Mouse (Mus musculus) liver, adult 2 months (tissue): Measurements from ENCODE around the gene Poc1a. TPM values are rescaled to one million over a fixed set of nuclear protein-coding genes. Genes with fewer than 3 reads are reported as not detected.

Experiments
- DNase-seq: peaks from one replicate; pipeline ENCODE4 v3.0.0-alpha.2; 2011; ENCODE audit warnings: low read depth, low spot score; ENCODE audit errors: extremely low read depth
- H3K27ac ChIP-seq: fragments of 200-500 bp; replicated peaks from 2 replicates; pipeline ENCODE4 v1.5.1; 2012; ENCODE audit warnings: low read depth, mild to moderate bottlenecking, control low read depth, inconsistent platforms, low read length; ENCODE audit not compliant: insufficient read depth
- H3K27me3 ChIP-seq: fragments of 200-500 bp; 2 replicates; pipeline ENCODE4 v1.6.1; 2012; ENCODE audit warnings: mild to moderate bottlenecking, moderate library complexity, low read length, inconsistent platforms; ENCODE audit not compliant: control insufficient read depth, insufficient read depth
- H3K36me3 ChIP-seq: fragments of 200-500 bp; 2 replicates; pipeline ENCODE4 v1.6.1; 2012; ENCODE audit warnings: low read length, inconsistent platforms; ENCODE audit not compliant: control insufficient read depth, insufficient read depth
- H3K4me1 ChIP-seq: fragments of 200-500 bp; 2 replicates; pipeline ENCODE4 v1.6.1; 2011; ENCODE audit warnings: low read length; ENCODE audit not compliant: control insufficient read depth, insufficient read depth
- H3K4me3 ChIP-seq: fragments of 200-500 bp; 2 replicates; pipeline ENCODE4 v1.5.1; 2011; ENCODE audit warnings: low read depth, mild to moderate bottlenecking, control low read depth, low read length, moderate library complexity; ENCODE audit not compliant: insufficient read depth
- H3K79me2 ChIP-seq: fragments of 200-500 bp; 2 replicates; pipeline ENCODE4 v1.6.1; 2012; ENCODE audit warnings: inconsistent platforms, mild to moderate bottlenecking, low read length, moderate library complexity; ENCODE audit not compliant: control insufficient read depth, insufficient read depth
- H3K9ac ChIP-seq: fragments of 200-500 bp; 2 replicates; pipeline ENCODE4 v1.6.1; 2012; ENCODE audit warnings: low read depth, mild to moderate bottlenecking, control low read depth, inconsistent platforms, low read length
- CTCF ChIP-seq: fragments of 200-500 bp; IDR thresholded peaks from 2 replicates; pipeline ENCODE4 v1.5.1; 2011; ENCODE audit warnings: low read depth, low read length, control low read depth
- POLR2A ChIP-seq: fragments of 200-500 bp; IDR thresholded peaks from 2 replicates; pipeline ENCODE4 v1.6.1; 2011; ENCODE audit warnings: low read length, control low read depth; ENCODE audit not compliant: insufficient read depth; ENCODE audit errors: extremely low read depth
- WGBS: fragments of 180-500 bp; shearing (Covaris S2); methylation state at CpG from one replicate; pipeline ENCODE4 v1.1.7; 2018; 5-methylcytosine and 5-hydroxymethylcytosine counted together
- polyA plus RNA-seq: library from polyadenylated mRNA; depleted of rRNA; stranded (reverse); fragments of >200 nt; gene quantifications from 2 replicates; pipeline ENCODE4 v1.2.3, GENCODE M21; 2012; rRNA removed
- total RNA-seq: library from RNA; depleted of rRNA; stranded (reverse); fragments of >200 nt; gene quantifications from 2 replicates; pipeline ENCODE4 v1.2.3, GENCODE M21; 2014; rRNA removed

Poc1a gene
- total RNA-seq: 1.8 and 3.2 TPM in 2 replicates
- 3.1 and 3.9 TPM in 2 replicates for polyA plus RNA-seq

GRCm38 (mm10) chr9:106280808-106281544 is at the start of gene Poc1a:
Poc1a (plus strand) TSS chr9:106281061.
- Histone ChIP-seq H3K27me3 (no peaks in the 10 kb centered on the region), H3K27ac (peak within 1 kb of the TSS; percentile 93), H3K9ac (peak within 1 kb of the TSS; percentile 88), H3K4me3 (peak within 1 kb of the TSS; percentile 72), H3K4me1 (peaks cover 10% of the 10 kb centered on the region), H3K36me3 (no peaks in the 10 kb centered on the region), H3K79me2 (no peaks in the 10 kb centered on the region)
- peak; percentile 91 for DNase-seq
- WGBS: under 1% methylated on average over 47 of the region's 47 CpGs
- TF ChIP-seq POLR2A (peak; percentile 15; the same call in 1 of the 2 replicates), CTCF (no peak)

- Histone ChIP-seq H3K36me3 (peaks cover 21% of the 10 kb centered on the region), H3K27me3 (no peaks in the 10 kb centered on the region), H3K9ac (no peak overlapping the region), H3K79me2 (no peaks in the 10 kb centered on the region), H3K27ac (no peak overlapping the region; the same call in 1 of the 2 replicates), H3K4me3 (no peak overlapping the region), H3K4me1 (no peaks in the 10 kb centered on the region)
- peak; percentile 92 for DNase-seq
- 14% methylated on average over 7 of the region's 7 CpGs for WGBS
- TF ChIP-seq CTCF (no peak), POLR2A (0 out of 2 replicates have a peak, but pooled peaks have one; percentile 16)
These were observed 49.6 kb upstream of the Poc1a start for GRCm38 (mm10) chr9:106231220-106231619.

GRCm38 (mm10) chr9:106231816-106232215 is 49.0 kb upstream of the Poc1a start:
- 38% methylated on average over 4 of the region's 4 CpGs for WGBS
- Histone ChIP-seq H3K9ac (no peak overlapping the region), H3K27me3 (no peaks in the 10 kb centered on the region), H3K4me3 (no peak overlapping the region), H3K36me3 (peaks cover 25% of the 10 kb centered on the region), H3K4me1 (no peaks in the 10 kb centered on the region), H3K79me2 (no peaks in the 10 kb centered on the region), H3K27ac (no peak overlapping the region)
- peak; percentile 89 for DNase-seq
- TF ChIP-seq CTCF (peak; percentile 51), POLR2A (no peak; the same call in 1 of the 2 replicates)

- no peaks in the 10 kb centered on the region for H3K79me2 ChIP-seq
- TF ChIP-seq CTCF: no peak
- H3K9ac ChIP-seq: no peak overlapping the region
- no peak overlapping the region for H3K4me3 ChIP-seq
- H3K4me1 ChIP-seq: 0 out of 2 replicates have a peak, but pooled peaks cover 3% of the 10 kb centered on the region
- peak; percentile 59 for DNase-seq
- no peak overlapping the region; the same call in 1 of the 2 replicates for H3K27ac ChIP-seq
- H3K27me3 ChIP-seq: no peaks in the 10 kb centered on the region
- 28% methylated on average over 3 of the region's 3 CpGs for WGBS
- peaks cover 36% of the 10 kb centered on the region for H3K36me3 ChIP-seq
These were observed 47.9 kb upstream of the Poc1a start for GRCm38 (mm10) chr9:106232956-106233355.

DNA sequence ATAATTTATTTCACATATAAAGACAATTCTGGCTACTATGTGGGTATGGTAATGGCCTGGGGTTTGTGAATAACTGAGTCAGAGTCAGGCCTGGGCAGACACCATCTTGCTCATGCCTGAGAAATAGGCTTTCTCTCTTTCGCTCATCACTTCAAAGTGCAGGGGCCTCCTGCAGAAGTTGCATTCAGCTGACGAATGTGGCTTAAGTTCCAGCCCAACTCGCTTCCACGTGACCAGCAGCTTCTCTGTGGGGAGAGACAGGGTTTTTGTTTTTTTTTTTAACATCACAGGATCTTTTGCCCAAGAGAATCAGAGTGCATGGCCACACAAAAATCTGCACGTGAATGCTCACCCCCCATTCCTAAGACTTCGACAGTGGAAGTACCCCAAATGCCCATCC is 46.9 kb upstream of the Poc1a start:
- peak; percentile 54 for DNase-seq
- Histone ChIP-seq H3K79me2 (no peaks in the 10 kb centered on the region), H3K27me3 (no peaks in the 10 kb centered on the region), H3K9ac (no peak overlapping the region), H3K4me3 (no peak overlapping the region), H3K27ac (no peak overlapping the region), H3K4me1 (peaks cover 9% of the 10 kb centered on the region; the same call in 1 of the 2 replicates), H3K36me3 (peaks cover 46% of the 10 kb centered on the region)
- TF ChIP-seq POLR2A (no peak), CTCF (no peak)
- WGBS: 49% methylated on average over 6 of the region's 6 CpGs

- peaks cover 58% of the 10 kb centered on the region for H3K36me3 ChIP-seq
- TF ChIP-seq POLR2A: peak; percentile 39; the same call in 1 of the 2 replicates
- TF ChIP-seq CTCF: no peak; the same call in 1 of the 2 replicates
- H3K4me3 ChIP-seq: no peak overlapping the region
- H3K27ac ChIP-seq: peak overlapping the region; percentile 37
- no peaks in the 10 kb centered on the region for H3K27me3 ChIP-seq
- 51% methylated on average over 23 of the region's 23 CpGs for WGBS
- H3K9ac ChIP-seq: peak overlapping the region; percentile 0; the same call in 1 of the 2 replicates
- H3K79me2 ChIP-seq: no peaks in the 10 kb centered on the region
- DNase-seq: peak; percentile 79
- H3K4me1 ChIP-seq: peaks cover 9% of the 10 kb centered on the region; the same call in 1 of the 2 replicates
These were observed 45.5 kb upstream of the Poc1a start for GRCm38 (mm10) chr9:106235194-106235830.
